Comparison of ENCODE assay signal across 8 mouse cellular contexts in genomic region chr8:95434233-95434632, GRCm38 (mm10). TPM values are rescaled to one million over a fixed set of nuclear protein-coding genes. Genes with fewer than 3 reads are reported as not detected.
DNase-seq lines count a peak whose midpoint lies in the region; ATAC-seq and TF ChIP-seq lines count a peak whose summit lies in the region.

No protein-coding gene starts in this region.

- in situ Hi-C loops in ES-E14 (cut with MboI; ENCODE audit: low sequenced_read_pairs in 2 of 2, unreplicated experiment in 2 of 2): no loop called here

- peak; percentile 19 for ATAC-seq in heart, embryonic 14.5 days (ENCODE audit: insufficient number of reproducible peaks, insufficient read depth, low FRiP score, low read depth)
- peak; percentile 8 for ATAC-seq in embryonic facial prominence, embryonic 13.5 days (ENCODE audit: insufficient number of reproducible peaks, insufficient read depth, low FRiP score, low TSS enrichment, low read depth)
- no peak; the same call in 1 of the 2 replicates for ATAC-seq in hindbrain, postnatal 0 days
- ATAC-seq in liver, embryonic 13.5 days (ENCODE audit: low read depth): peak; percentile 41; the same call in 1 of the 2 replicates

- no peak for TF ChIP-seq CTCF in hindbrain, postnatal 0 days (IDR thresholded peaks at IDR 0.05; ENCODE audit: low read depth)
- no peak for TF ChIP-seq CTCF in small intestine, adult 2 months (IDR thresholded peaks at IDR 0.05; ENCODE audit: extremely low read depth, insufficient read length, insufficient replicate concordance, low read depth, low read length)

- H3K4me1 ChIP-seq in heart, embryonic 14.5 days (ENCODE audit: control insufficient read depth in 2 of 2, insufficient read depth in 2 of 2, low read length in 2 of 2): peaks cover 18 to 31% of the 10 kb centered on the region in 2 experiments
- peaks cover 3 to 11% of the 10 kb centered on the region in 2 experiments; a peak in 2 of 4 replicates for H3K4me1 ChIP-seq in ES-E14 (ENCODE audit: control insufficient read depth in 2 of 2, insufficient read depth in 2 of 2, low read length in 2 of 2, poor library complexity in 1 of 2)
- peaks cover 43% of the 10 kb centered on the region for H3K4me1 ChIP-seq in embryonic facial prominence, embryonic 13.5 days
- H3K4me1 ChIP-seq in hindbrain, postnatal 0 days (ENCODE audit: insufficient read depth, low read length): peaks cover 27% of the 10 kb centered on the region
- peaks cover 61% of the 10 kb centered on the region for H3K4me1 ChIP-seq in liver, embryonic 13.5 days (replicated peaks)
- peaks cover 22% of the 10 kb centered on the region for H3K4me1 ChIP-seq in small intestine, adult 2 months (ENCODE audit: control insufficient read depth, insufficient read depth, insufficient read length, low read length)

- no peaks in the 10 kb centered on the region for H3K27me3 ChIP-seq in heart, embryonic 14.5 days (ENCODE audit: control insufficient read depth, insufficient read depth, low read length)
- H3K27me3 ChIP-seq in embryonic facial prominence, embryonic 13.5 days: no peaks in the 10 kb centered on the region
- no peaks in the 10 kb centered on the region for H3K27me3 ChIP-seq in hindbrain, postnatal 0 days (ENCODE audit: insufficient read depth, low read length)
- no peaks in the 10 kb centered on the region for H3K27me3 ChIP-seq in liver, embryonic 13.5 days
- no peaks in the 10 kb centered on the region for H3K27me3 ChIP-seq in small intestine, adult 2 months (ENCODE audit: control insufficient read depth, insufficient read depth, low read length)

- peak overlapping the region; percentile 87 to 92 for H3K4me3 ChIP-seq in heart, embryonic 14.5 days (ENCODE audit: control insufficient read depth in 1 of 2, insufficient read depth in 1 of 2, low read depth in 1 of 2, low read length in 2 of 2)
- peak overlapping the region; percentile 75 to 76 for H3K4me3 ChIP-seq in ES-E14 (ENCODE audit: insufficient read depth in 1 of 2, low read depth in 1 of 2, low read length in 2 of 2, poor library complexity in 1 of 2, severe bottlenecking in 1 of 2)
- H3K4me3 ChIP-seq in embryonic facial prominence, embryonic 13.5 days: peak overlapping the region; percentile 92
- H3K4me3 ChIP-seq in hindbrain, postnatal 0 days (ENCODE audit: low read length): peak overlapping the region; percentile 90
- H3K4me3 ChIP-seq in liver, embryonic 13.5 days (replicated peaks): peak overlapping the region; percentile 90
- peak overlapping the region; percentile 85 for H3K4me3 ChIP-seq in small intestine, adult 2 months (ENCODE audit: low read depth, low read length)

- DNase-seq in heart, postnatal 36 days: no peak
- peak; percentile 17 for DNase-seq in ES-E14 (ENCODE audit: low read depth, low spot score)
- peak; percentile 55 for DNase-seq in hindbrain, postnatal 0 days (ENCODE audit: low spot score)
- DNase-seq in liver, embryonic 13.5 days: no peak
- DNase-seq in Muller cell, postnatal 12 days (ENCODE audit: inconsistent ontology term): no peak

- H3K4me2 ChIP-seq in heart, embryonic 14.5 days (ENCODE audit: low read length): peak overlapping the region; percentile 69
- peak overlapping the region; percentile 89 for H3K4me2 ChIP-seq in embryonic facial prominence, embryonic 13.5 days
- H3K4me2 ChIP-seq in hindbrain, postnatal 0 days (ENCODE audit: low read depth, low read length): peak overlapping the region; percentile 86
- peak overlapping the region; percentile 95 for H3K4me2 ChIP-seq in liver, embryonic 13.5 days

- peak overlapping the region; percentile 98 for H3K9ac ChIP-seq in heart, embryonic 14.5 days (ENCODE audit: low read length)
- peak overlapping the region; percentile 80 for H3K9ac ChIP-seq in ES-E14 (ENCODE audit: insufficient read depth, low read depth, low read length, poor library complexity, severe bottlenecking)
- H3K9ac ChIP-seq in embryonic facial prominence, embryonic 13.5 days: peak overlapping the region; percentile 96
- peak overlapping the region; percentile 90 for H3K9ac ChIP-seq in hindbrain, postnatal 0 days (replicated peaks; ENCODE audit: low read length)
- H3K9ac ChIP-seq in liver, embryonic 13.5 days: peak overlapping the region; percentile 88

- TF ChIP-seq POLR2A in small intestine, adult 2 months (IDR thresholded peaks at IDR 0.05; ENCODE audit: low read depth, low read length): no peak

- intact Hi-C loops in heart, postnatal 36 days (cut with DNase I): loop anchor here (1.0 to 5.0 kb wide), 2 partner anchors 82 to 182 kb away; partner anchors contain the start of gene Mmp15

- no peaks in the 10 kb centered on the region for H3K36me3 ChIP-seq in heart, embryonic 14.5 days (ENCODE audit: control insufficient read depth, insufficient read depth, low read length)
- H3K36me3 ChIP-seq in ES-E14 (ENCODE audit: control insufficient read depth, insufficient read depth, low read length, poor library complexity, severe bottlenecking): no peaks in the 10 kb centered on the region
- H3K36me3 ChIP-seq in embryonic facial prominence, embryonic 13.5 days: no peaks in the 10 kb centered on the region
- no peaks in the 10 kb centered on the region for H3K36me3 ChIP-seq in hindbrain, postnatal 0 days (ENCODE audit: insufficient read depth, low read length)
- H3K36me3 ChIP-seq in liver, embryonic 13.5 days: no peaks in the 10 kb centered on the region
- no peaks in the 10 kb centered on the region for H3K36me3 ChIP-seq in small intestine, adult 2 months (ENCODE audit: control insufficient read depth, insufficient read depth, low read length)

- peak overlapping the region; percentile 95 to 96 for H3K27ac ChIP-seq in heart, embryonic 14.5 days (replicated peaks in 1 of 2; ENCODE audit: control insufficient read depth in 1 of 2, insufficient read depth in 1 of 2, low read depth in 2 of 2, low read length in 2 of 2)
- peak overlapping the region; percentile 42 for H3K27ac ChIP-seq in ES-E14 (ENCODE audit: insufficient read depth, low read depth, low read length, poor library complexity, severe bottlenecking)
- H3K27ac ChIP-seq in embryonic facial prominence, embryonic 13.5 days: peak overlapping the region; percentile 92
- H3K27ac ChIP-seq in hindbrain, postnatal 0 days: peak overlapping the region; percentile 94
- peak overlapping the region; percentile 88 for H3K27ac ChIP-seq in liver, embryonic 13.5 days
- H3K27ac ChIP-seq in small intestine, adult 2 months (ENCODE audit: insufficient read depth, low read depth, low read length): peak overlapping the region; percentile 83

- no peaks in the 10 kb centered on the region for H3K9me3 ChIP-seq in heart, embryonic 14.5 days (ENCODE audit: control insufficient read depth, low read length)
- H3K9me3 ChIP-seq in ES-E14 (ENCODE audit: control insufficient read depth, insufficient read depth, low read depth, low read length): no peaks in the 10 kb centered on the region
- H3K9me3 ChIP-seq in embryonic facial prominence, embryonic 13.5 days: 0 out of 2 replicates have a peak, but pooled peaks cover 3% of the 10 kb centered on the region
- H3K9me3 ChIP-seq in hindbrain, postnatal 0 days (ENCODE audit: low read length): no peaks in the 10 kb centered on the region
- H3K9me3 ChIP-seq in liver, embryonic 13.5 days (replicated peaks): no peaks in the 10 kb centered on the region

- under 1% methylated on average over 20 of the region's 25 CpGs for WGBS in heart, embryonic 14.5 days
- under 1% methylated on average over 25 of the region's 25 CpGs for whole genome bisulfite sequencing in embryonic facial prominence, embryonic 13.5 days
- under 1% methylated on average over 25 of the region's 25 CpGs for WGBS in hindbrain, postnatal 0 days
- under 1% methylated on average over 25 of the region's 25 CpGs for WGBS in liver, embryonic 13.5 days (ENCODE audit: insufficient replicate concordance)
- under 1% methylated on average over 25 of the region's 25 CpGs for WGBS in small intestine, adult 2 months

TF ChIP-seq in ES-E14, 5 proteins besides CTCF, POLR2A, EP300 and RAD21:
- TF ChIP-seq MAFK (IDR thresholded peaks at IDR 0.05; ENCODE audit: insufficient read depth, low read depth, low read length) (no peak), HCFC1 (IDR thresholded peaks at IDR 0.05; ENCODE audit: borderline replicate concordance, insufficient read depth, low read length) (no peak), ZNF384 (IDR thresholded peaks at IDR 0.05; ENCODE audit: low read depth, low read length) (no peak), CHD2 (IDR thresholded peaks at IDR 0.05; ENCODE audit: low read depth, low read length) (no peak), ZC3H11A (IDR thresholded peaks at IDR 0.05; ENCODE audit: borderline replicate concordance, low read depth, low read length) (no peak)
TF ChIP-seq in ES-E14: peak in this region for 0.

RNA-seq across cellular contexts. Expression of gene Cfap20, which starts 0.4 kb away (rescaled TPM):
- polyA plus RNA-seq in heart, embryonic 14.5 days (2014; fragmentation: Nextera tagmentation; extraction: Ambion mirVana): 184 and 195 TPM in 2 replicates
- total RNA-seq in heart, postnatal 36 days (2021): 10 to 100 TPM; 24.2 to 25.9 TPM
- total RNA-seq in ES-E14 (2012; rRNA removed): 64.4 and 70.5 TPM in 2 replicates
- 156 and 166 TPM in 2 replicates for polyA plus RNA-seq in embryonic facial prominence, embryonic 13.5 days (2015; fragmentation: Nextera tagmentation; extraction: Ambion mirVana)
- 72.3 and 74.5 TPM in 2 replicates for total RNA-seq in hindbrain, postnatal 0 days (2014; rRNA removed)
- 126 and 127 TPM in 2 replicates for polyA plus RNA-seq in hindbrain, postnatal 0 days (2015; fragmentation: Nextera tagmentation; extraction: Ambion mirVana)
- 41.2 TPM in 2 replicates for polyA plus RNA-seq in liver, embryonic 13.5 days (2015; fragmentation: Nextera tagmentation; extraction: Ambion mirVana)
- 25.6 and 33.3 TPM in 2 replicates for polyA plus RNA-seq in small intestine, adult 2 months (2012; rRNA removed)

RNA-seq across cellular contexts. Expression of gene Csnk2a2, which starts 55.6 kb away (rescaled TPM):
- 16.7 and 17.4 TPM in 2 replicates for polyA plus RNA-seq in heart, embryonic 14.5 days (2014; fragmentation: Nextera tagmentation; extraction: Ambion mirVana)
- total RNA-seq in heart, postnatal 36 days (2021): 10 to 100 TPM; 32.9 to 36.3 TPM
- total RNA-seq in ES-E14 (2012; rRNA removed): 40.2 and 52.4 TPM in 2 replicates
- polyA plus RNA-seq in embryonic facial prominence, embryonic 13.5 days (2015; fragmentation: Nextera tagmentation; extraction: Ambion mirVana): 13.5 and 14.6 TPM in 2 replicates
- total RNA-seq in hindbrain, postnatal 0 days (2014; rRNA removed): 17.5 and 25.3 TPM in 2 replicates
- 7.8 and 9.3 TPM in 2 replicates for polyA plus RNA-seq in hindbrain, postnatal 0 days (2015; fragmentation: Nextera tagmentation; extraction: Ambion mirVana)
- polyA plus RNA-seq in liver, embryonic 13.5 days (2015; fragmentation: Nextera tagmentation; extraction: Ambion mirVana): 4.9 and 6.2 TPM in 2 replicates
- polyA plus RNA-seq in small intestine, adult 2 months (2012; rRNA removed): 6.0 and 8.2 TPM in 2 replicates

Comparison
In these comparisons a context has a peak if more than half of its experiments do, and no peak if none do; other contexts are left out.
1. H3K27ac ChIP-seq: peak in every context shown above with its lines; median percentile 96 in heart, embryonic 14.5 days; 94 in hindbrain, postnatal 0 days; 92 in embryonic facial prominence, embryonic 13.5 days; 88 in liver, embryonic 13.5 days; 83 in small intestine, adult 2 months; 42 in ES-E14.
2. DNase-seq: peak in ES-E14 (single experiment) and hindbrain, postnatal 0 days (single experiment); none in heart, postnatal 36 days (0 of 2), liver, embryonic 13.5 days (single experiment) and Muller cell, postnatal 12 days (single experiment).
3. Peak in every context shown above with its lines, with median percentiles within 50 percentile points of each other: H3K4me2 ChIP-seq, H3K4me3 ChIP-seq and H3K9ac ChIP-seq.